Mouse (Mus musculus) erythroblast, adult 5-6 weeks (primary cell): ENCODE measurements around the gene Chmp1a. TPM values are rescaled to one million over a fixed set of nuclear protein-coding genes. Genes with fewer than 3 reads are reported as not detected.
A peak's percentile ranks its signal among the peaks of the same experiment; 100 is the strongest.

Source experiments
- ATAC-seq: replicated peaks from 2 replicates; pipeline ENCODE4 v1.8.0; 2016; ENCODE audit warnings: moderate number of reproducible peaks, mild to moderate bottlenecking, moderate TSS enrichment, inconsistent platforms; ENCODE audit not compliant: poor library complexity, low FRiP score, severe bottlenecking
- total RNA-seq, 2 experiments: library from RNA; stranded (forward) in 1 of 2; stranded (reverse) in 1 of 2; fragments of 150-400 nt in 1 of 2; fragments of 200-764, 138-1000 nt in 1 of 2; gene quantifications; 2 replicates each; pipeline versions ENCODE4 v1.2.3 to v1.2.4; 2015 to 2017; ENCODE audit warnings: low replicate concordance in 2 of 2

Chmp1a gene
- total RNA-seq, 2 experiments from 2014 or later: 17.0 to 19.2 TPM

GRCm38 (mm10) chr8:123181391-123181790 lies 31.2 kb downstream of the Chmp1a start:
- no peak for ATAC-seq

GRCm38 (mm10) chr8:123157888-123158465 lies 54.6 kb downstream of the Chmp1a start, which contains the start of gene Sult5a1:
Gene Sult5a1 (minus strand): TSS chr8:123158315.
- ATAC-seq: no peak

- ATAC-seq: peak; percentile 78
These were observed 56.3 kb downstream of the Chmp1a start for GRCm38 (mm10) chr8:123156070-123156773.

GRCm38 (mm10) chr8:123155177-123155576 lies 57.4 kb downstream of the Chmp1a start:
- 0 out of 2 replicates have a peak, but pooled peaks have one; percentile 35 for ATAC-seq

Other genes with a start within 250 kb of the Chmp1a start
- gene Ankrd11, start 170.5 kb downstream of the Chmp1a start, total RNA-seq (2015; ENCODE audit: low replicate concordance): 39.3 and 53.4 TPM in 2 replicates
- gene Ankrd11, start 170.5 kb downstream of the Chmp1a start, total RNA-seq (2017; ENCODE audit: low replicate concordance): 78.6 and 121 TPM in 2 replicates
- 10.6 and 14.4 TPM in 2 replicates for gene Spg7, start 149.8 kb downstream of the Chmp1a start, total RNA-seq (2015; ENCODE audit: low replicate concordance)
- gene Spg7, start 149.8 kb downstream of the Chmp1a start, total RNA-seq (2017; ENCODE audit: low replicate concordance): 15.2 and 37.6 TPM in 2 replicates
- 279 and 298 TPM in 2 replicates for gene Rpl13, start 110.4 kb downstream of the Chmp1a start, total RNA-seq (2015; ENCODE audit: low replicate concordance)
- gene Rpl13, start 110.4 kb downstream of the Chmp1a start, total RNA-seq (2017; ENCODE audit: low replicate concordance): 472 and 492 TPM in 2 replicates
- not detected in 2 replicates for gene Cpne7, start 95.4 kb downstream of the Chmp1a start, total RNA-seq (2015; ENCODE audit: low replicate concordance)
- gene Cpne7, start 95.4 kb downstream of the Chmp1a start, total RNA-seq (2017; ENCODE audit: low replicate concordance): not detected in 2 replicates
- not detected in 2 replicates for gene Sult5a1, start 54.4 kb downstream of the Chmp1a start, total RNA-seq (2015; ENCODE audit: low replicate concordance)
- gene Sult5a1, start 54.4 kb downstream of the Chmp1a start, total RNA-seq (2017; ENCODE audit: low replicate concordance): not detected in 2 replicates
- gene Dpep1, start 26.5 kb downstream of the Chmp1a start, total RNA-seq (2015; ENCODE audit: low replicate concordance): 1.3 TPM in 1 of 2 replicates, not detected in the other
- gene Dpep1, start 26.5 kb downstream of the Chmp1a start, total RNA-seq (2017; ENCODE audit: low replicate concordance): not detected in 2 replicates
- not detected in 2 replicates for gene Spata33, start 69 bp upstream of the Chmp1a start, total RNA-seq (2015; ENCODE audit: low replicate concordance)
- gene Spata33, start 69 bp upstream of the Chmp1a start, total RNA-seq (2017; ENCODE audit: low replicate concordance): not detected in 2 replicates
- gene Cdk10, start 12.1 kb upstream of the Chmp1a start, total RNA-seq (2015; ENCODE audit: low replicate concordance): 3.1 and 5.6 TPM in 2 replicates
- gene Cdk10, start 12.1 kb upstream of the Chmp1a start, total RNA-seq (2017; ENCODE audit: low replicate concordance): 3.0 and 7.5 TPM in 2 replicates
- gene Spata2l, start 23.5 kb upstream of the Chmp1a start, total RNA-seq (2015; ENCODE audit: low replicate concordance): 2.3 TPM in 1 of 2 replicates, not detected in the other
- gene Spata2l, start 23.5 kb upstream of the Chmp1a start, total RNA-seq (2017; ENCODE audit: low replicate concordance): 0.56 and 2.0 TPM in 2 replicates
- 6.0 and 8.8 TPM in 2 replicates for gene Zfp276, start 41.4 kb upstream of the Chmp1a start, total RNA-seq (2015; ENCODE audit: low replicate concordance)
- gene Zfp276, start 41.4 kb upstream of the Chmp1a start, total RNA-seq (2017; ENCODE audit: low replicate concordance): 9.3 and 12.4 TPM in 2 replicates
- gene Vps9d1, start 41.6 kb upstream of the Chmp1a start, total RNA-seq (2015; ENCODE audit: low replicate concordance): 3.6 and 5.2 TPM in 2 replicates
- gene Vps9d1, start 41.6 kb upstream of the Chmp1a start, total RNA-seq (2017; ENCODE audit: low replicate concordance): 6.6 and 9.8 TPM in 2 replicates
- 2.3 and 16.5 TPM in 2 replicates for gene Fanca, start 105.8 kb upstream of the Chmp1a start, total RNA-seq (2015; ENCODE audit: low replicate concordance)
- 11.1 and 22.0 TPM in 2 replicates for gene Fanca, start 105.8 kb upstream of the Chmp1a start, total RNA-seq (2017; ENCODE audit: low replicate concordance)
- not detected in 2 replicates for gene Spire2, start 120.0 kb upstream of the Chmp1a start, total RNA-seq (2015; ENCODE audit: low replicate concordance)
- 0.09 TPM in 1 of 2 replicates, not detected in the other for gene Spire2, start 120.0 kb upstream of the Chmp1a start, total RNA-seq (2017; ENCODE audit: low replicate concordance)
- 25.3 and 45.0 TPM in 2 replicates for gene Tcf25, start 161.0 kb upstream of the Chmp1a start, total RNA-seq (2015; ENCODE audit: low replicate concordance)
- gene Tcf25, start 161.0 kb upstream of the Chmp1a start, total RNA-seq (2017; ENCODE audit: low replicate concordance): 19.5 and 29.4 TPM in 2 replicates
- gene Mc1r, start 194.3 kb upstream of the Chmp1a start, total RNA-seq (2015; ENCODE audit: low replicate concordance): not detected in 2 replicates
- not detected in 2 replicates for gene Mc1r, start 194.3 kb upstream of the Chmp1a start, total RNA-seq (2017; ENCODE audit: low replicate concordance)
- 3.8 TPM in 1 of 2 replicates, not detected in the other for gene Tubb3, start 198.7 kb upstream of the Chmp1a start, total RNA-seq (2015; ENCODE audit: low replicate concordance)
- not detected in 2 replicates for gene Tubb3, start 198.7 kb upstream of the Chmp1a start, total RNA-seq (2017; ENCODE audit: low replicate concordance)
- gene Def8, start 210.8 kb upstream of the Chmp1a start, total RNA-seq (2015; ENCODE audit: low replicate concordance): 11.3 and 15.8 TPM in 2 replicates
- gene Def8, start 210.8 kb upstream of the Chmp1a start, total RNA-seq (2017; ENCODE audit: low replicate concordance): 12.8 and 16.5 TPM in 2 replicates